Mouse (Mus musculus): ENCODE measurements around the gene Klk1b4. TPM values are rescaled to one million over a fixed set of nuclear protein-coding genes. Genes with fewer than 3 reads are reported as not detected.

Klk1b4 gene
- polyA plus RNA-seq (2015; fragmentation: Nextera tagmentation; extraction: Ambion mirVana): not detected in 2 replicates

DNA sequence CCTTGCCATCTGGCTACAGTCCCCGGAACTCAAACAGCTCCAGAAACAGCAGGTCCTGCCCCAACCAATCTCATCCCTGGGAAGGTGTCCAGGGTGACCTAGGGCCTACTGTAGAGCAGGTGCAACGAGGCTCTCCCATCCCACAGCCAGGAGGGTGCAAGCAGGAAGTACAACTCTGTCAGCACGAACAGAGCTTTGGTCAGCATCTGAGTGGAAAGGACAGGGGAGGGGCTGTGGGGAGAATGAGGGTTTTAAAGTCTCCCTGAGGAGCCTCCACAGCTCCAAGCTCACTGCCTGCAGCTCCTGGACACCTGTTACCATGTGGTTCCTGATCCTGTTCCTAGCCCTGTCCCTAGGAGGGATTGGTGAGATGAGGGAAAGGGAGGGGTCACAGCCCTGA, at the start of gene Klk1b4:
TSS of gene Klk1b4 (plus strand) at position 301 of the 400 bp plus-strand sequence.

DNA sequence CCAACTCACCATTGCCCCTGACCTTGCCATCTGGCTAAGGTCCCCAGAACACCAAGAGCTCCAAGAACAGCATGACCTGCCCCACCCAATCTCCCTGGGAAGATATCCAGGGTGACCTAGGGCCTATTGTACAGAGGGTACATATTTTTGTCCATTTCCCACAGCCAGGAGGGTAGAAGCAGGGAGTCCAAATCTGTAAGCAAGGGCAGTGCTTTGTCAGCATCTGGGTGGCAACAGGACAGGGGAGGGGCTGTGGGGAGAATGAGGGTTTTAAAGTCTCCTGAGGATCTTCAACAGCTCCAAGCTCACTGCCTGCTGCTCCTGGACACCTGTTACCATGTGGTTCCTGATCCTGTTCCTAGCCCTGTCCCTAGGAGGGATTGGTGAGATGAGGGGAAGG, 19.3 kb upstream of the Klk1b4 start, which contains the start of gene Klk1b24:
TSS of gene Klk1b24 (plus strand) at position 301 of the 400 bp plus-strand sequence.

DNA sequence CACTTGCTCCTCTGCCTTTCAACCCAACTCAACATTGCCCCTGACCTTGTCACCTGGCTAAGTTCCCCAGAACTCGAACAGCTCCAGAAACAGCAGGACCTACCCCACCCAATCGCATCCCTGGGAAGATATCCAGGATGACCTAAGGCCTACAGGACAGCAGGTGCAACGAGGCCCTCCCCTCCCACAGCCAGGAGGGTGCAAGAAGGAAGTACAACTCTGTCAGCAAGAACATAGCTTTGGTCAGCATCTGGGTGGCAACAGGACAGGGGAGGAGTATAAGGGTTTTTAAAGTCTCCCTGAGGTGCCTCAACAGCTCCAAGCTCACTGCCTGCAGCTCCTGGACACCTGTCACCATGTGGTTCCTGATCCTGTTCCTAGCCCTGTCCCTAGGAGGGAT, 9.3 kb upstream of the Klk1b4 start, which contains the start of gene Klk1b3:
TSS of gene Klk1b3 (plus strand) at position 301 of the 400 bp plus-strand sequence.

DNA sequence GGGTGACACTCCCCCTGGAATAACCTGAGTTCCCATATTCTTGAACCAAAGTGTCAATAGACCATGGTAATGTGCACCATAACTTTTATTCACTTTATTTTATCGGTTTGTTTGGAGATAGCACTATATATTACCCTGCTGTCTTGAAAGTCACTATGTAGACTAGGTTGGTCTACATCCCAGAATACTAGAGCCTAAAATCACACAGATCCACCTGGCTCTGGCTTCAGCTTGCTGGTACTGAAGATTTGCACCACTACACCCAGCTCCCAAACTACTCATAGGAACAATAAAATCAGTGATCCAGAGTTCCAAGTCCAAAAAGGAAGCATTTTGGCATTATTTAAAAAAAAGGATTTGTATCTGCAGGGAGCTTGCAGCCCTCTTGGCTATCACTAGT, 8.4 kb downstream of the Klk1b4 start, which contains the start of gene Klk1b5:
TSS of gene Klk1b5 (plus strand) at position 301 of the 400 bp plus-strand sequence.

DNA sequence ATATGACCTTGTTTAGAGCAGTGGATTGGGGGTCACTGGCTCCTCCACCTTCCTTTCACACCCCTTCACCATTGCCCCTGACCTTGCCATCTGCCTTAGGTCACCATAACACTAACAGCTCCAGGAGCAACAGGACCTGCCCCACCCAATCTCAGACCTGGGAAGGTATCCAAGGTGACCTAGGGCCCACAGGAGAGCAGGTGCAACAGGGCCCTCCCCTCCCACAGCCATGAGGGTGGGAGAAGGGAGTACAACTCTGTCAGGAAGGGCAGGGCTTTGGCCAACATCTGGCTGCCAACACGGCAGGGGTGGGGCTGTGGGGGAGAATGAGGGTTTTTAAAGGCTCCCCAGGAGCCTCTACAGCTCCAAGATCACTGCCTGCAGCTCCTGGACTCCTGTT, 17.8 kb downstream of the Klk1b4 start, which contains the start of gene Klk1:
TSS of gene Klk1 (plus strand) at position 285 of the 400 bp plus-strand sequence.

DNA sequence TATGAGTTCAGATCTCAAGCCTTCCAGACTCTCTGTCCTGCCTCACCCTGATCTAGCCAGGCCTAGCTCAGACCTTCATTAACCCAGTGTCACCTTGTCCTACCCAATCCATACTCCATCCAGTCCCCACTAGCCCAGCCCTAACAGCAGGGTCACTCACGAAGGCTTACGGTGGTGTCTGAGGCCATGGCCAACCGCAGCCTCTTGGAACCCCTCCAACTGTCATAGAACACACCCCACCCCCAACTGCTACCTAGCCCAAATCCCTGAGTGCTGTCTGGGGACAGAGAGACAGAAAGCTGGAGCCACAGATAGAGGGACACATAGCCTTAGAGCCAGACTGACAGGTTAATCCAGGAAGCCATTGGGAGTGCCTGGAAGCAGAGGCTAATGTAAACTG, 28.7 kb downstream of the Klk1b4 start, which contains the start of gene Gm36864:
TSS of gene Gm36864 (plus strand) at position 269 of the 400 bp plus-strand sequence.

DNA sequence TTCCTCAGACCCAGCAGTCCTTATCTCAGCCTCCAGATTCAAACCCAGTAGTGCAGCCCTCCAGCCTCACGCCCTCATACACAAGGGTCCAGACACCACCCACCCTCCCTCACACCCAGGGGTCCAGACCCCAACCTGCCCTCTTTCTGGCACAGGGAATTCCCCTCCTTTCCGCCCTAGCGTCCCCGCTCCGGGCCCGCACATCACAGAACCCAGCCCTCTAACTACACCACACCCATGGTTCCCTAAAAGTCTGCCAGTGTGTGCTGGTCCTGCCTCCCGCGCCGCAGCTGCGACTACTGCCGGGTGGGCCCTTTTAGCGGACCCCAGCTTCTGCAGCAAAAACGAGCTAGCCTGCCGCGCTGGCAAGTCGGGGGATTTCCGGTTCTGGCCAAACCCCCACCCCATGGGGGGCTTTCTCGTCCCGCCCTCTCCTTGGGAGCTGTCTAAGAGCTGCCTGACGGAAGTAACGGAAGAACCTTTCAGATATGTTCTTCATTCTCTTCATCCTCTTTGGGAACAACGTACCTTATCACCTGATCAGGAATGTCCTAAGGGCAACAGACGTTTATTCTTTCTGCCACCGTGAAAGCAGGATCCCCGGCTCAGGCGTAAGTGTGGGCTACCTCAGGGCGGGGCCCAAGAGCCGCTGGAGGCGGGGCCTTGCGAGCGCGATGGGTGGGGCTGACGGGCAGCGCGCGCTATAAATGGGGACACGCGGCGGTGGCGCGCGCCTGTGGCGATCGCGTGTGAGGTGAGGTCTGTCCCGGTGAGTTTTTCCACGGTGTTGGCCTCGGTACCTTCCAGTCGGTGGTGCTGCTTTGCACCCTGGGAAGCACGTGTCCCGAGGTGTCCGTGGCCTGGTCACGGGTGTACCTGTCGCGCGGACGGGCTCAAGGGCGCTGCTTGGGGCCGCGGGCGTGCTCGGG, 39.1 kb downstream of the Klk1b4 start, which contains the start of the genes 1700028J19Rik and 2410002F23Rik:
TSS of gene 1700028J19Rik (minus strand) at position 641 of the 929 bp plus-strand sequence.
TSS of gene 2410002F23Rik (plus strand) at position 668 of the 929 bp plus-strand sequence.

DNA sequence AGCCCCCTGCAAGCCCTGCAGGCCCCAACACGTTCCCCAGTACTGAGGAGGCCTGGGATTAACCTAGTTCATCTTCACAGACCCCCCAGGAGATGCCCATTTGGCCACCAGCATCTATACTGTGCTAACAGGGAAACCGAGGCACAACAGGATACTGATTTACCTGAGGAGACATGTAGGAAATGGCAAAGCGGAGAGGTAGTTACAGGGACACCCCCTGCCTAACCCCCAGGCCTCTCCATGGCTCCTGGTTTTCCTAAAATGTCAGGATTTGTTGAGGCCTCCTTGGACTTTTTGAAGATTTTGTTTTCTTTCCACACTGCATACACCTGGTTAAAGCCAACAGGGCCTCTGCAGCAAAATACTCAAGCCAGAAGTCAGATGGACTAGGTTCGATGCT, 50.0 kb downstream of the Klk1b4 start, which contains the start of gene Acp4:
TSS of gene Acp4 (minus strand) at position 101 of the 400 bp plus-strand sequence.

DNA sequence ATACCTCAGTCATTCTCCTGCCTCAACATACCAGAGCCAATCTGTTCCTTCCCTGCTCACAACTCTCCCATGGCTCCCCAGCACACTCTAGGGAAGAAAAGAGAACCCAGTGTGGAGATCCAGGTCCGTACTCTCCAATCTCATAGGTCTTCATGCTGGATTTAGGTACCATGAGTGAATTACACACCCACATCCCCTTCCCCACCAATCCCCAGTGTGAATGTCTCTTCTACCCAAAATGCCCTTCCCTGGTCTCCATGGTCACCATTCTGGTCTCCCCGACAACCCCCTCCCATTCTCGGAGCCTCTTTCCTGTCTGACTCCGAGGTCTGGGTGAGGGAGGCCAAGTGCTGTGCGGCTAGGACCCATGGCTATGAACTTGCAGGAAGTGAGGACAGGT, 53.9 kb downstream of the Klk1b4 start, which contains the start of gene Gm15517:
TSS of gene Gm15517 (plus strand) at position 301 of the 400 bp plus-strand sequence.

Other genes with a start within 250 kb of the Klk1b4 start
- not detected in 2 replicates for gene Klk1b1, start 240.7 kb upstream of the Klk1b4 start, polyA plus RNA-seq (2015; fragmentation: Nextera tagmentation; extraction: Ambion mirVana)
- not detected in 2 replicates for gene Klk1b9, start 231.4 kb upstream of the Klk1b4 start, polyA plus RNA-seq (2015; fragmentation: Nextera tagmentation; extraction: Ambion mirVana)
- gene Klk1b11, start 211.6 kb upstream of the Klk1b4 start, polyA plus RNA-seq (2015; fragmentation: Nextera tagmentation; extraction: Ambion mirVana): not detected in 2 replicates
- gene Klk1b26, start 195.3 kb upstream of the Klk1b4 start, polyA plus RNA-seq (2015; fragmentation: Nextera tagmentation; extraction: Ambion mirVana): not detected in 2 replicates
- gene Klk1b27, start 155.1 kb upstream of the Klk1b4 start, polyA plus RNA-seq (2015; fragmentation: Nextera tagmentation; extraction: Ambion mirVana): not detected in 2 replicates
- not detected in 2 replicates for gene Klk1b21, start 105.1 kb upstream of the Klk1b4 start, polyA plus RNA-seq (2015; fragmentation: Nextera tagmentation; extraction: Ambion mirVana)
- gene Klk1b22, start 94.8 kb upstream of the Klk1b4 start, polyA plus RNA-seq (2015; fragmentation: Nextera tagmentation; extraction: Ambion mirVana): not detected in 2 replicates
- gene Klk1b16, start 70.7 kb upstream of the Klk1b4 start, polyA plus RNA-seq (2015; fragmentation: Nextera tagmentation; extraction: Ambion mirVana): not detected in 2 replicates
- gene Klk1b24, start 19.2 kb upstream of the Klk1b4 start, polyA plus RNA-seq (2015; fragmentation: Nextera tagmentation; extraction: Ambion mirVana): not detected in 2 replicates
- gene Klk1b3, start 9.2 kb upstream of the Klk1b4 start, polyA plus RNA-seq (2015; fragmentation: Nextera tagmentation; extraction: Ambion mirVana): not detected in 2 replicates
- not detected in 2 replicates for gene Klk1b5, start 8.5 kb downstream of the Klk1b4 start, polyA plus RNA-seq (2015; fragmentation: Nextera tagmentation; extraction: Ambion mirVana)
- 3.1 and 6.4 TPM in 2 replicates for gene Klk1, start 17.9 kb downstream of the Klk1b4 start, polyA plus RNA-seq (2015; fragmentation: Nextera tagmentation; extraction: Ambion mirVana)
- not detected in 2 replicates for gene Gm36864, start 28.7 kb downstream of the Klk1b4 start, polyA plus RNA-seq (2015; fragmentation: Nextera tagmentation; extraction: Ambion mirVana)
- 0.97 and 1.3 TPM in 2 replicates for gene 1700028J19Rik, start 39.3 kb downstream of the Klk1b4 start, polyA plus RNA-seq (2015; fragmentation: Nextera tagmentation; extraction: Ambion mirVana)
- 47.8 and 54.6 TPM in 2 replicates for gene 2410002F23Rik, start 39.3 kb downstream of the Klk1b4 start, polyA plus RNA-seq (2015; fragmentation: Nextera tagmentation; extraction: Ambion mirVana)
- not detected in 2 replicates for gene Acp4, start 49.9 kb downstream of the Klk1b4 start, polyA plus RNA-seq (2015; fragmentation: Nextera tagmentation; extraction: Ambion mirVana)
- not detected in 2 replicates for gene Gm15517, start 54.0 kb downstream of the Klk1b4 start, polyA plus RNA-seq (2015; fragmentation: Nextera tagmentation; extraction: Ambion mirVana)
- 2.0 and 3.4 TPM in 2 replicates for gene Clec11a, start 99.5 kb downstream of the Klk1b4 start, polyA plus RNA-seq (2015; fragmentation: Nextera tagmentation; extraction: Ambion mirVana)
- gene Shank1, start 102.8 kb downstream of the Klk1b4 start, polyA plus RNA-seq (2015; fragmentation: Nextera tagmentation; extraction: Ambion mirVana): 0.16 and 0.18 TPM in 2 replicates
- 0.12 and 0.17 TPM in 2 replicates for gene Syt3, start 176.7 kb downstream of the Klk1b4 start, polyA plus RNA-seq (2015; fragmentation: Nextera tagmentation; extraction: Ambion mirVana)
- 0.18 and 0.63 TPM in 2 replicates for gene 1700008O03Rik, start 178.4 kb downstream of the Klk1b4 start, polyA plus RNA-seq (2015; fragmentation: Nextera tagmentation; extraction: Ambion mirVana)
- 0.06 and 0.17 TPM in 2 replicates for gene Lrrc4b, start 221.6 kb downstream of the Klk1b4 start, polyA plus RNA-seq (2015; fragmentation: Nextera tagmentation; extraction: Ambion mirVana)